Mouse (Mus musculus): ENCODE data around the gene Tmem265. TPM values are rescaled to one million over a fixed set of nuclear protein-coding genes. Genes with fewer than 3 reads are reported as not detected.

Tmem265 gene
- polyA plus RNA-seq, 1 experiment from 2014 or later: 4.7 TPM

DNA sequence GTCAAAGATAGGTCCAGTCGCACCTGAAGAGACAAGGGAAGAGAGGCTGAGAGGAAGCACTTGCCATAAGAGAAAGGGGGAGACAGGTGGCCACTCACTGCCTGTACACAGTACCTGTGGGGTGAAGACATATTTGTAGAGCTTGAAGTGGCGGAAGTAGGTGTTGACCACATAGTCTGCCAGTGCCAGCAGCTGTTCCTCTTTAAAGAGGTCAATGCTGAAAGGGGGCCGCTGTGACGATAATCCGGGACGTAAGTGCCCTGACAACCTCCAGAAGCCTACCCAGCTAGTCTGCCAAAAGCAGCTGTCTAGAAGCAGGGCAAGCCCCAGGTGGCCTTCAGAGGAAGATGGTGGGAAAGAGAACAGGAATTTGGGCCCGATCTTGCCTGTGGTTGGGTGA is 23.8 kb downstream of the Tmem265 start:
- Histone ChIP-seq H3K27ac (ENCODE audit: low read depth, low read length) (no peak overlapping the region), H3K4me3 (ENCODE audit: low read depth, low read length) (no peak overlapping the region), H3K27me3 (replicated peaks; ENCODE audit: control insufficient read depth, insufficient read depth, low read length) (no peaks in the 10 kb centered on the region), H3K9me3 (replicated peaks; ENCODE audit: control insufficient read depth, low read length) (no peaks in the 10 kb centered on the region), H3K4me2 (ENCODE audit: low read length) (no peak overlapping the region), H3K4me1 (ENCODE audit: control insufficient read depth, insufficient read depth, low read length) (peaks cover 16% of the 10 kb centered on the region), H3K9ac (ENCODE audit: low read length) (no peak overlapping the region), H3K36me3 (ENCODE audit: control insufficient read depth, insufficient read depth, low read length) (peaks cover 50% of the 10 kb centered on the region)
- WGBS: 93% methylated on average over 7 of the region's 7 CpGs
- DNase-seq (ENCODE audit: low spot score) (no peak), ATAC-seq (no peak)

- Histone ChIP-seq H3K27me3 (replicated peaks; ENCODE audit: control insufficient read depth, insufficient read depth, low read length) (no peaks in the 10 kb centered on the region), H3K4me1 (ENCODE audit: control insufficient read depth, insufficient read depth, low read length) (peaks cover 16% of the 10 kb centered on the region), H3K4me3 (ENCODE audit: low read depth, low read length) (no peak overlapping the region), H3K36me3 (ENCODE audit: control insufficient read depth, insufficient read depth, low read length) (peaks cover 50% of the 10 kb centered on the region), H3K9ac (ENCODE audit: low read length) (no peak overlapping the region), H3K4me2 (ENCODE audit: low read length) (no peak overlapping the region), H3K9me3 (replicated peaks; ENCODE audit: control insufficient read depth, low read length) (no peaks in the 10 kb centered on the region), H3K27ac (ENCODE audit: low read depth, low read length) (no peak overlapping the region)
- 87% methylated on average over 6 of the region's 6 CpGs for WGBS
- ATAC-seq (no peak), DNase-seq (ENCODE audit: low spot score) (no peak)
Measured at GRCm38 (mm10) chr7:127586149-127586548, 25.0 kb downstream of the Tmem265 start.

DNA sequence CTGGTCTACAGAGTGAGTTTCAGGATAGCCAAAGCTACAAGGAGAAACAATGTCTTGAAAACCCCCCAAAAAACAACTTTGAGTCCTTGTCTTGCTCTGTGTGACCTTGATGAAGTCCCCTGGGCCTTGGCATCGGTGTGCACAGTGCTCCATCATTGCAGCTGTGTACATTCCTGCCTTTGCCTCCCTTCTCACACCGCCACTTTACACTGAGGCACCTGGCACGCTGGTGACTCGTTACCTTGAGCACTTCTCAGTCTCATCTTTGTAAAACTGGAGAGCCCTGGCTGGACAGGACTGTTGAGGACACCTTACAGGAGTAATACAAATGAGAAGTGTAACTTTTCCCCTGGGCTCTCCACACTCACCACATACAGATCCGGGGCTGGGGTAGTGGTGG is 26.0 kb downstream of the Tmem265 start:
- Histone ChIP-seq H3K27ac (ENCODE audit: low read depth, low read length) (no peak overlapping the region), H3K4me1 (ENCODE audit: control insufficient read depth, insufficient read depth, low read length) (peaks cover 16% of the 10 kb centered on the region), H3K36me3 (ENCODE audit: control insufficient read depth, insufficient read depth, low read length) (peaks cover 53% of the 10 kb centered on the region), H3K4me3 (ENCODE audit: low read depth, low read length) (peak overlapping the region; percentile 73), H3K27me3 (replicated peaks; ENCODE audit: control insufficient read depth, insufficient read depth, low read length) (no peaks in the 10 kb centered on the region), H3K9ac (ENCODE audit: low read length) (peak overlapping the region; percentile 44; the same call in 1 of the 2 replicates), H3K9me3 (replicated peaks; ENCODE audit: control insufficient read depth, low read length) (no peaks in the 10 kb centered on the region), H3K4me2 (ENCODE audit: low read length) (peak overlapping the region; percentile 60)
- no peak for DNase-seq (ENCODE audit: low spot score)
- no peak for ATAC-seq
- 68% methylated on average over 5 of the region's 5 CpGs for WGBS

DNA sequence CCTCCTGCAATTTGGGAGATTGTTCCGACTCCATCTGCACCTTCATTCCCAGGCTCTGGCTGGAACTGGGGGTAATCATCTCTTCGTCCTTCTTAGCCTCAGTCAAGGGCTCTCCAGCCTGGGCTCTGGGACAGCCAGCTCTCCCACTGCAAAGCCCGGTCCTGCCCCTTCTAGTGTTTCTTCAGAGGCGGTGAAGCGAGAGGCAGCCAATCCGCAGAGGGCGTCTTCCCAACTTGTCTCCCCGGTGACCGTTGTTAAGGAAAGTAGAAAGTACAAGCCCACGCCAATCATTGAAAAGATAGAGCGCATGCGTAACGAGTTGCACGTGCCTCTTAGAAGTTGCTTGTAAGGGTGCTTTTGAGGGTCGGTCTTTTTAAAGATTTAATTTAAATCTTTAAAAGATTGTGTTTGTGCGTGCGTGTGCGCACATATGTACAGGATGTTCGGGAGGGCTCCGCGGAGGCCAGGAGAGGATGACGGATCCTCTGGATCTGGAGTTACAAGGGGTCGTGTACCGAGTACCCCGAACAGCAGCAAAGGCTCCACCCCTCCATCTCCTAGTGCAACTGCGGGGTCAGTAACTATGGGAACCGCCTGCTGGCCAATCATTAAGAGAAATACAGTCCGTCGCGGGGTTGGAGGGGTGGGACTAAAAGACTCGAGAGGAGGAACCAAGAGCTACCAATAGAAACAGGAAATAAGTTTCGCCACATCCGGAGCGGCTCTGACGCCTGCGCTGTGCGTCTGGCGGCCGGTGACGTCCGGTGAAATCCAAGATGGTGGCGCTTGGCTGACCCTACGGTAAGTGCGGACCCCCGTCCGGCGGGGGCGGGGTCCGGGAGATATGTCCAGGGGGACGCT is 27.1 kb downstream of the Tmem265 start, which contains the start of the genes Ccdc189 and Rnf40:
TSS of gene Ccdc189 (minus strand) at position 585 of the 861 bp plus-strand sequence.
TSS of gene Rnf40 (plus strand) at position 757 of the 861 bp plus-strand sequence.
- H3K4me2 ChIP-seq (ENCODE audit: low read length): peak within 1 kb of the TSS; percentile 60
- DNase-seq (ENCODE audit: low spot score): peak; percentile 99
- peak; percentile 98 for ATAC-seq
- peak within 1 kb of the TSS; percentile 80 for H3K27ac ChIP-seq (ENCODE audit: low read depth, low read length)
- under 1% methylated on average over 50 of the region's 50 CpGs for WGBS
- peak within 1 kb of the TSS; percentile 81 for H3K9ac ChIP-seq (ENCODE audit: low read length)
- no peaks in the 10 kb centered on the region for H3K9me3 ChIP-seq (replicated peaks; ENCODE audit: control insufficient read depth, low read length)
- H3K36me3 ChIP-seq (ENCODE audit: control insufficient read depth, insufficient read depth, low read length): peaks cover 53% of the 10 kb centered on the region
- H3K4me1 ChIP-seq (ENCODE audit: control insufficient read depth, insufficient read depth, low read length): peaks cover 16% of the 10 kb centered on the region
- H3K4me3 ChIP-seq (ENCODE audit: low read depth, low read length): peak within 1 kb of the TSS; percentile 73
- no peaks in the 10 kb centered on the region for H3K27me3 ChIP-seq (replicated peaks; ENCODE audit: control insufficient read depth, insufficient read depth, low read length)

DNA sequence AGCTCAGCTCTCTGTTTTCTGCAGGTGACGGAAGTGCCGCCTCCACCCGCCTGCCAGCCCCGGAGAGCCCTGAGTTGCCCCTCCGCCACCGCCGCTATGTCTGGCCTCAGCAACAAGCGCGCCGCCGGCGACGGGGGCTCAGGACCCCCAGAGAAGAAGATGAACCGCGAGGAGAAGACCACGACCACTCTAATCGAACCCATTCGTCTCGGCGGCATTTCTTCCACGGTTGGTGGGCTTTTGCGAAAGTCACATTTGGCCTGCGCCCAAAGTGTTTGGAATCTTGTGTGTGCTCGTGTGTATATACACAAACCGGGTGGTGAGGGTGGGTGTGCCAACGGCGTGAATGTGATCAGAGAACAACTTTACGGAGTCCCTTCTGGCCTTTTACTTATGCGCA is 27.7 kb downstream of the Tmem265 start:
- WGBS: 3% methylated on average over 29 of the region's 29 CpGs
- peak overlapping the region; percentile 73 for H3K4me3 ChIP-seq (ENCODE audit: low read depth, low read length)
- H3K9me3 ChIP-seq (replicated peaks; ENCODE audit: control insufficient read depth, low read length): no peaks in the 10 kb centered on the region
- DNase-seq (ENCODE audit: low spot score): no peak
- peaks cover 16% of the 10 kb centered on the region for H3K4me1 ChIP-seq (ENCODE audit: control insufficient read depth, insufficient read depth, low read length)
- H3K4me2 ChIP-seq (ENCODE audit: low read length): peak overlapping the region; percentile 60
- peak overlapping the region; percentile 50; the same call in 1 of the 2 replicates for H3K27ac ChIP-seq (ENCODE audit: low read depth, low read length)
- ATAC-seq: no peak
- H3K27me3 ChIP-seq (replicated peaks; ENCODE audit: control insufficient read depth, insufficient read depth, low read length): no peaks in the 10 kb centered on the region
- H3K9ac ChIP-seq (ENCODE audit: low read length): peak overlapping the region; percentile 81
- H3K36me3 ChIP-seq (ENCODE audit: control insufficient read depth, insufficient read depth, low read length): peaks cover 53% of the 10 kb centered on the region

DNA sequence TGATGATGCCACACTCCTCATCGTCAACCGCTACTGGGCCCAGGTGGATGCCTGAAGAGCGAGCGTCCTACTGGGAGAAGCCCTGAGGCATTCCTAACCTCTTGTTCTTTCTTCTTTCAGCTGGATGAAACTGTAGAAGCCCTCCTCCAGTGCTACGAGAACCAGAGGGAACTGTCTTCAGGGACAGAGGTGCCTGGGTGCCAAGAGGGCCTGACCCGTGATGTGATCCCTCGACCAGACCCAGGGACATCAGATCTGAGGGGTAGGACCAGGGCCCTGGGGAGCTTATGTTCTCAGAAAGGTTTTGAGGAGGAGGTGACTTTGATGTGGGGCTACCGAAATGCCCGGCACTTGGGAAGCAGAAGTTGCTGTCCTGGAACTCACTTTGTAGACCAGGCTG is 28.4 kb downstream of the Tmem265 start:
- Histone ChIP-seq H3K27ac (ENCODE audit: low read depth, low read length) (no peak overlapping the region), H3K27me3 (replicated peaks; ENCODE audit: control insufficient read depth, insufficient read depth, low read length) (no peaks in the 10 kb centered on the region), H3K4me3 (ENCODE audit: low read depth, low read length) (peak overlapping the region; percentile 73), H3K4me2 (ENCODE audit: low read length) (peak overlapping the region; percentile 60), H3K9me3 (replicated peaks; ENCODE audit: control insufficient read depth, low read length) (no peaks in the 10 kb centered on the region), H3K9ac (ENCODE audit: low read length) (no peak overlapping the region; the same call in 1 of the 2 replicates), H3K4me1 (ENCODE audit: control insufficient read depth, insufficient read depth, low read length) (peaks cover 16% of the 10 kb centered on the region), H3K36me3 (ENCODE audit: control insufficient read depth, insufficient read depth, low read length) (peaks cover 53% of the 10 kb centered on the region)
- ATAC-seq (no peak), DNase-seq (ENCODE audit: low spot score) (no peak)
- 92% methylated on average over 9 of the region's 9 CpGs for WGBS

DNA sequence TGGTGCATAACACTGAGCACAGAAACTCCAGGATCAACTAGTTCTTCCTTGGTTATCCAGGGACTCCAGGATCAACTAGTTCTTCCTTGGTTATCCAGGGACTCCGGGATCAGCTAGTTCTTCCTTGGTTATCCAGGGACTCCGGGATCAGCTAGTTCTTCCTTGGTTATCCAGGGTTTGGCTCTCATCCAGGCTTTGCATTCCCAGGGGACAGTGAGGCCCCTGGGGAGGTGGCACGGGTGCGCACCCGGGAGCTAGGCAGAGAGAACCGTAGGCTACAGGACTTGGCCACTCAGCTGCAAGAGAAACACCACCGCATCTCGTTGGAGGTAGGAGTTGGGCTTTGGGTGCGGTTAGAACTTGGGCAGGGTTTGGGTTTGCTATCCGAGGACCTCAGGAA is 29.9 kb downstream of the Tmem265 start:
- Histone ChIP-seq H3K4me3 (ENCODE audit: low read depth, low read length) (no peak overlapping the region), H3K36me3 (ENCODE audit: control insufficient read depth, insufficient read depth, low read length) (peaks cover 65% of the 10 kb centered on the region), H3K4me1 (ENCODE audit: control insufficient read depth, insufficient read depth, low read length) (peaks cover 16% of the 10 kb centered on the region), H3K27ac (ENCODE audit: low read depth, low read length) (no peak overlapping the region), H3K9me3 (replicated peaks; ENCODE audit: control insufficient read depth, low read length) (no peaks in the 10 kb centered on the region), H3K27me3 (replicated peaks; ENCODE audit: control insufficient read depth, insufficient read depth, low read length) (no peaks in the 10 kb centered on the region), H3K9ac (ENCODE audit: low read length) (no peak overlapping the region), H3K4me2 (ENCODE audit: low read length) (no peak overlapping the region)
- ATAC-seq: no peak
- WGBS: 86% methylated on average over 10 of the region's 10 CpGs
- no peak for DNase-seq (ENCODE audit: low spot score)

- no peak overlapping the region for H3K4me2 ChIP-seq (ENCODE audit: low read length)
- WGBS: 88% methylated on average over 14 of the region's 14 CpGs
Measured at GRCm38 (mm10) chr7:127592575-127592974, 31.4 kb downstream of the Tmem265 start.

DNA sequence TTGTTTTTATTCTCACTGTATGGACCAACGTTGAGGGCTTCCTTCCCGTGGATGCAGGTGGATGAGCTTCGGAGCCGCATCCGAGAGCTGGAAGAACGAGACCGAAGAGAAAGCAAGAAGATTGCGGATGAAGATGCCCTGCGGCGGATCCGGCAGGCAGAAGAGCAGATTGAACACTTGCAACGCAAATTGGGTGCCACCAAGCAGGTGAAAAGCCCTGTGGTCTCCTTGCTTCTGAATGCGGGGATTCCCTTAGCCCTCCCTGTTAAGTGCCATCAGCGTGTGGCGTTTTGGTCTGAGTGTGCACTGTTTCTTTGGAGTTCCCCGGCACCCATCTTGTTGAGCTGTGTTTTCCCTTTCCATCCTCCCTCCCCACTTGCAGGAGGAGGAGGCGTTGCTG is 35.6 kb downstream of the Tmem265 start:
- Histone ChIP-seq H3K9ac (ENCODE audit: low read length) (no peak overlapping the region), H3K27me3 (replicated peaks; ENCODE audit: control insufficient read depth, insufficient read depth, low read length) (no peaks in the 10 kb centered on the region), H3K36me3 (ENCODE audit: control insufficient read depth, insufficient read depth, low read length) (peaks cover 100% of the 10 kb centered on the region), H3K4me3 (ENCODE audit: low read depth, low read length) (no peak overlapping the region), H3K4me2 (ENCODE audit: low read length) (no peak overlapping the region), H3K9me3 (replicated peaks; ENCODE audit: control insufficient read depth, low read length) (no peaks in the 10 kb centered on the region), H3K4me1 (ENCODE audit: control insufficient read depth, insufficient read depth, low read length) (no peaks in the 10 kb centered on the region), H3K27ac (ENCODE audit: low read depth, low read length) (no peak overlapping the region)
- WGBS: 98% methylated on average over 17 of the region's 17 CpGs
- ATAC-seq (no peak), DNase-seq (ENCODE audit: low spot score) (no peak)

More at GRCm38 (mm10) chr7:127592575-127592974, 31.4 kb downstream of the Tmem265 start:
- Histone ChIP-seq H3K36me3 (ENCODE audit: control insufficient read depth, insufficient read depth, low read length) (peaks cover 80% of the 10 kb centered on the region), H3K4me1 (ENCODE audit: control insufficient read depth, insufficient read depth, low read length) (peaks cover 11% of the 10 kb centered on the region), H3K27me3 (replicated peaks; ENCODE audit: control insufficient read depth, insufficient read depth, low read length) (no peaks in the 10 kb centered on the region), H3K4me3 (ENCODE audit: low read depth, low read length) (no peak overlapping the region), H3K9me3 (replicated peaks; ENCODE audit: control insufficient read depth, low read length) (no peaks in the 10 kb centered on the region), H3K27ac (ENCODE audit: low read depth, low read length) (no peak overlapping the region), H3K9ac (ENCODE audit: low read length) (no peak overlapping the region)
- DNase-seq (ENCODE audit: low spot score): no peak
- no peak for ATAC-seq
